Mouse (Mus musculus): ENCODE data around the gene Cdk18.
A peak's percentile ranks its signal among the peaks of the same experiment; 100 is the strongest.

The Cdk18 gene

DNA sequence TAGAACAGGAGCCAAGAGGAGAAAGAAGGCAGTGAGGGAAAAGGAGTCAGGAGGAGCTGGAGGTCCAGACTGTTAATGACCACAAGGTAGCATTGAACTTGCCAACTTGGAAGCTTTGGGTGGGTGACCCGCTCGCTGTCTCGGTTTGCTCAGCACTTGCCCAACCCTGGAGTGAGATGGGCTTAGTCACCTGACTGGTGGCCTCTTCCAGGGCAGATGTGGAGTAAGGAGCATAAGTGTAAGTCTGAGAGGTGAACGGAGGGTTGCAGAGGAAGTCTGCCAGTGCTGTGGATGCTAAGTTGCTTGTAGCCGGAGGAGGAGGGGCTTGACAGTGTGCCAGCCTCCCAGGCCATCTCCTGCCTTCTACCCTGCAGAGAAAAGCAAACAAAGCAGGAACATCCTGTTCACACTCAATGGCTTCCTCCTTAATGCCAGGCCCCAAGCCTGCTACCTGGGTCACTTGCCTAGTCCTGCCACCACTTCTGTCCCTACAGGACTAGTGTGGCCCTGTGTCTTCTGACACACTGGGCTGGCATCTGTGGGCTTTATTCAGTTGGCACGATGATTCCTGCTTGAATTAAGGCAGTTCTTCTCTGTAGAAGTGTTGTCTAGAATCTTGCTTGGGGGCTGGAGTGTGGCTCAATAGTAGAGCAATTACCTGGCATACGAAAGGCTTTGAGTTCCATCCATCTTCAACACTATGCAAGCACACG lies 6.6 kb upstream of the Cdk18 start:
- peak; percentile 63 for DNase-seq

- DNase-seq, result no peak
Observed at GRCm38 (mm10) chr1:132144837-132145236, 5.4 kb upstream of the Cdk18 start.

- no peak for DNase-seq
Observed at GRCm38 (mm10) chr1:132144223-132144622, 4.7 kb upstream of the Cdk18 start.

DNA sequence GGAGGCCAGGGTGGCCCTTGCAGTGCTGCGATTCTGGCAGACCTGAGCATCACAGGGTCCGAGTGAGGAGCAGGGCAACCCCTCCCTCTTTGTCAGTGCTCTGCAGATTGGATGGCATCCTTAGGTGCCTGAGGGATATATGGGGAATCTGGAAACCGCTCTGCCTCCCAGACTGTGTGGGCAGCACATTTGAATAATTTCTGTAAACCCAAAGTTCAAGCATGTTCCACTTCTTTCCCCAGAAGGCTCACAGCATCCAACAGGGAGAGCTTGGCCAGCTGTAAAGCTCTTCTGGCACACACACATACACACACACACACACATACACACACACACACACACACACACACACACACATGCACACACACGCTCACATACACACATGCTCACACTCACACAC lies 4.2 kb upstream of the Cdk18 start:
- no peak for DNase-seq

DNA sequence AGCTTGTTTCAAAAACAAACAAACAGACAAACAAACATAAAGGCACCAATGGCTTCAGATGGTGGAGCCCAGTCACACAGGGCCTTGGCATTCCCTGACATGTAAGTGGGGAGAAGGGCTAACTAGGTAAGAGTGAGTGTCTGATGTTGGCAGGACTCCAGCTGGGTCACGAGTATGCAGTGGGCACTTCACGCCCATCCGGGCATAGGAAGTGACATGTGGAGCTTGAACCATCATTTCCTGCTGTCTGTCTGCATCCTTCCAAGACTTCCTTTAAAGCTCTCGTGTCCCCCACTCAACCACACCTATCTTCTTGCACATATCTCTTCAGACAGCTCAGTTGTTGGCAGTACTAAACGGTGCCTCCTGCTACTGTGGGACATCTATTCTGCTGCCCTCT lies 3.6 kb upstream of the Cdk18 start:
- peak; percentile 55 for DNase-seq

GRCm38 (mm10) chr1:132141753-132142152 lies 2.3 kb upstream of the Cdk18 start:
- no peak for DNase-seq

DNA sequence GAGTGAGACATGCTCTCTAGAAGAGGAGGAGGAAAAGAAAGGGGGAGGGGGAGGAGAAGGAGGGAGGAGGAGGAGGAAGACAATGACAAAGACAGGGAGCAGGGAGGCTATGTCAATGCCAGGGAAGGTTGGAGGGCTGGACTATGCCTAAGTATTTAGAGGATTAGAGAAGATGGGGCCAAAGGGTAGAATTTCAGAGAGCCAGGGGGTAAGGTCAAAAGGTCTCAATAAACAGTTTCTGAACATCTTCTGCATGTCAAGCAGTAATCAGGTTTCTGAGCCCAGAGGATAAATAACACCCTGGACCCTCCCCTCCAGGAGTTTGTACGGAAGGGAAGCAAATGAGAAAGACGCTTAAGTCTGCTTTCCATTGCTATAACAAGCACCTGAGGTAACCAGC lies 1.7 kb upstream of the Cdk18 start:
- DNase-seq, result peak; percentile 76

GRCm38 (mm10) chr1:132140574-132140973 lies 1.1 kb upstream of the Cdk18 start:
- DNase-seq, result no peak

DNA sequence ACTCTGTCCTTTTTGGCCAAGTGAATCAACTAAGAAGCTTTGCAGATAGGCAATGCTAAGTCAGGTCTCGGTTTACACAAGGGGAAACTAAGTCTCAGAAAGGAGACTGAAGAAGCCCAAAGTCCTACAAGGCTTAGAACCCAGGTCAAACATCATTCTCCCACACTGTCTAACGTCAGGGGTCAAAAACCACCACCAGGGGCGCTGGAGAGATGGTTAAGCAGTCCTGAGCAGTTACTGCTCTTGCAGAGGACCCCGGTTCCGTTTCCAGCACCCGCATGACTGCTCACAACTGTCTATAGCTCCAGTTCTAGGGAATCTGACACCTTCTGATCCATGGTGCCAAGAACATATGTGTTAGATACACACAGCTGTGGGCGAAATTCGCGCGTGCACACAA lies 687 bp upstream of the Cdk18 start:
- peak; percentile 64 for DNase-seq

DNA sequence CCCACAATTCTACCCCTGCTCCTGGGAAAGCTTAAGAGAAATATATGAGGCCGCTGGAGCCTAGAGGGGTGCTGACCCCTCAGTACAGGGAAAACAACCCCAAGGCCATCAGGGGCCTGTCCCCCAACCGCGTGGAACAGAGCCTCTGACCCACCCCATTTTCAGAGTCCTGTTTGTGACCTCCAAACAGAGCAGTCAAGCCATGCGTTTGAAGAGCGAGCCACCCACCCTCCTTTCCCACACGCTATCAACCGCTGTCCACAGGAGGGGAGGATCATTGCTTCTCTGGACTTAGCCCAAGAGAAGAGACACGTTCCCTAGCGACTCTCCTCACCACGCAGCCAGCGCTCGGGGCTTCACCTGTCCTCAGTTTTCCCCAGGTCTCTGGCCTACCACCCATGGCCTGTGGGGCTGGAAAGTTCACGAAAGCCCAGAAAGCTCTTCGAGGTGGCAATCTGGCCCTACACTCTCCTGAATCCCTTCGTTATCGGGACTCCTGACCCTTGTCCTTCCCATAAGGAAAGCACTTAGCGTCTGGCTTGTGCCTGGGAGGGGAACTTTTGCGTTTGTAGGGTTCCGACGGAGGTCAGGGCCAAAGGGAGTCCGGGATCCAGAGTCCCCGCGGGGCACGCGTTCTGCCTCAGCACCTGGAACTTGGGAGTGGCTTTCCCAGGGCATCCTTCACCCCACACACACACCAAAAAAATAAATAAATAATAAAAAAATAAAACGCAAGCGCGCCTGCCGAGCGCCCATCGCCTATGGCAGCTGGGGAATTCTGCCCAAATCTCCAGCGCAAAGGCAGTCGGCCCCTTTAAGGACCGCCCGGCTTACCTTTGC lies 688 bp downstream of the Cdk18 start:
- DNase-seq, result peak; percentile 38

- DNase-seq, result peak; percentile 59
Observed at GRCm38 (mm10) chr1:132137935-132138575, 1.4 kb downstream of the Cdk18 start.

DNA sequence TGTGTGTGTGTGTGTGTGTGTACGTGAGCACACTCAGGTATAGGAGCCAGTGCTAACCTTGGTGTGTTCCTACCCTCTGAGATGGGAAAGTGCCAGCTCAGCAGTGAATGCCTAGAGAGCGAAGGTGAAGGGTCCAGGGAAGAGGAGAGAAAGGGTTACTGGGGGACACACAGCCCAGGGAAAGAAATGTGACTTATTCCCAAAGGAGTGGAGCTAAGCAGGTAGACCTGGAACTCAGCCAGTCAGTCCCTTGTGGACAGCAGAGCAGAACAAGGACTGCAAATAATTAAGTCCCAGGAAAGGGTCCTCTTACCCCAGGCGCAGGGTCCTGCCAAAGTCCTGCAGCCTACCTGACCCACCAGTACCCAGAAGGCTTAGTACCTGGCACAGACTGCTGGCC lies 2.6 kb downstream of the Cdk18 start:
- peak; percentile 77 for DNase-seq

DNA sequence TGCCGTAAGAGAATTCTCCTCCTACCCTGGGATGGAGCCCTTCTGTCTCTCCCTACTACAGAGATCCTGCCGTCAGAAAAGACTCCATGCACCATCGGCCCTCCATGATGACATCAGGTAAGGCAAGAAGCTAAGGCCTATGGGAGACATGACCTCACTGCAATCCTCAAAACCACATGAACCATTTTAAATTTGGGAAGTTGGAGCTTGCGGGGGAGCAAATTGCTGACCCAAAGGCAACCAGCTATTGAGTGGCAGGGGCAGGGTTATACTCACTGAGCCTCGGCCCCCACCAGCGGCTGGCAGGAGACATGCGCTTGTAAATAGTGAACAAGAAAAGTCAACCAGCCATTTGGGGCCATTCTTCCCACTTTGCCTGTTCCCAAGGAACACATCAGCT lies 3.9 kb downstream of the Cdk18 start:
- DNase-seq, result no peak

DNA sequence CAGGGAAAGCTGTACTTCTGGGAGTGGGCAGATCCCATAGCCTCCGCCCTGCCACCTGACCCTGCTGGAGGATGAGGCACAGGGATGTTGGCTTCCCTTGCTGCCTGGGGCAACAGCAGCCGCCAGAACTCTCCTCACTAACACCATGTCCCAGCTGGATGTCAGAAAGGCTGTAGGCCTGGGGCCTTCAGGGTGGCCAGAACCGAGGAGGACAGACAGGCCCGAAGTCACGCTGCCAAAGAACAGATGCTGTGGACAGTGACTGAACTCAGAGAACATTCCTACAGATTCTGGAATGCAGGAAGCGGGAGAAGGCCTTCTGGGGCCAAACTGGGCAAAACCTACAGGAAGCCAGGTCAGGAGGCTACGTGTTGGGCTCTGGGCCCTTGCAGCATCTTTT lies 11.2 kb downstream of the Cdk18 start:
- DNase-seq, result no peak

- DNase-seq, result peak; percentile 53
Observed at GRCm38 (mm10) chr1:132125803-132126405, 13.6 kb downstream of the Cdk18 start.

GRCm38 (mm10) chr1:132125249-132125648 lies 14.2 kb downstream of the Cdk18 start:
- peak; percentile 65 for DNase-seq

GRCm38 (mm10) chr1:132123420-132124014 lies 16.0 kb downstream of the Cdk18 start:
- DNase-seq, result no peak

GRCm38 (mm10) chr1:132121895-132122294 lies 17.6 kb downstream of the Cdk18 start:
- no peak for DNase-seq

GRCm38 (mm10) chr1:132121236-132121635 lies 18.2 kb downstream of the Cdk18 start:
- DNase-seq, result peak; percentile 89

- DNase-seq, result peak; percentile 51
Observed at GRCm38 (mm10) chr1:132116606-132117005, 22.9 kb downstream of the Cdk18 start.

DNA sequence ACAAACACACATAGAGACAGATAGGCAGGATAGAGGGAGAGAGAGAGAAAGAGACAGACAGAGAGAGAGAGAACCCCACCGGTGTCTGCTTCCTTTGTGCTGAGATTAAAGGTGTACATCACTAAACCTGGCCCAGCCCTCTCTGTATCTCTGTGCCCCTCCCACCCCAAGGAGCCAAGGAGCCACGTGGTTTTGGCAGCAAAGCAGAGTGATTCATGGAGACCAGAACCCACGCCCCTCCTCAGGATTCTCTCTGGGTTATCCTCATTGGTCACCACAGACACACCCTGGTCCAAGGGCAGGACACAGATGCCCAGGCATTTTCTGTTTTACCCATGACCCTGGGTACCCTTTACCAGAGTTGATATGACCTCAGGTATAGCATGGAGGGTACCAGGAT lies 26.4 kb downstream of the Cdk18 start:
- no peak for DNase-seq

GRCm38 (mm10) chr1:132112426-132112825 lies 27.1 kb downstream of the Cdk18 start:
- DNase-seq, result no peak

GRCm38 (mm10) chr1:132111411-132111810 lies 28.1 kb downstream of the Cdk18 start:
- DNase-seq, result no peak
